ENCODE assay signal across 8 mouse cellular contexts in genomic region chr2:168628787-168629186, GRCm38 (mm10). TPM values are rescaled to one million over a fixed set of nuclear protein-coding genes. Genes with fewer than 3 reads are reported as not detected.
DNase-seq lines count a peak whose midpoint lies in the region; ATAC-seq lines count a peak whose summit lies in the region.

No protein-coding gene starts in this region.

- H3K9ac ChIP-seq in kidney, embryonic 15.5 days, result no peak overlapping the region
- H3K9ac ChIP-seq in limb, embryonic 15.5 days, result no peak overlapping the region
- no peak overlapping the region for H3K9ac ChIP-seq in neural tube, embryonic 11.5 days (ENCODE audit: low read length)
- no peak overlapping the region for H3K9ac ChIP-seq in stomach, embryonic 14.5 days (replicated peaks; ENCODE audit: low read depth, low read length)

- ATAC-seq in kidney, embryonic 15.5 days (replicated peaks; ENCODE audit: low FRiP score), result 0 out of 2 replicates have a peak, but pooled peaks have one; percentile 47
- ATAC-seq in limb, embryonic 15.5 days (ENCODE audit: insufficient number of reproducible peaks, low FRiP score, low TSS enrichment, low read depth), result peak; percentile 74
- no peak for ATAC-seq in neural tube, embryonic 11.5 days (ENCODE audit: insufficient read depth, low FRiP score, low TSS enrichment)
- ATAC-seq in stomach, embryonic 14.5 days (ENCODE audit: insufficient number of reproducible peaks, insufficient read depth, low FRiP score, low read depth), result peak; percentile 66; the same call in 1 of the 2 replicates

- H3K4me2 ChIP-seq in kidney, embryonic 15.5 days, result no peak overlapping the region
- no peak overlapping the region for H3K4me2 ChIP-seq in limb, embryonic 15.5 days
- no peak overlapping the region for H3K4me2 ChIP-seq in neural tube, embryonic 11.5 days (ENCODE audit: low read depth)
- H3K4me2 ChIP-seq in stomach, embryonic 14.5 days (replicated peaks; ENCODE audit: low read depth, low read length), result no peak overlapping the region

- peaks cover 14% of the 10 kb centered on the region; the same call in 1 of the 2 replicates for H3K27me3 ChIP-seq in kidney, embryonic 15.5 days
- peaks cover 8% of the 10 kb centered on the region; the same call in 1 of the 2 replicates for H3K27me3 ChIP-seq in limb, embryonic 15.5 days
- no peaks in the 10 kb centered on the region for H3K27me3 ChIP-seq in neural tube, embryonic 11.5 days (ENCODE audit: control insufficient read depth, insufficient read depth, low read length)
- no peaks in the 10 kb centered on the region for H3K27me3 ChIP-seq in stomach, embryonic 14.5 days (ENCODE audit: control insufficient read depth, insufficient read depth, low read length)

- no peak overlapping the region for H3K27ac ChIP-seq in kidney, embryonic 15.5 days
- H3K27ac ChIP-seq in limb, embryonic 15.5 days, result peak overlapping the region; percentile 60; the same call in 1 of the 2 replicates
- H3K27ac ChIP-seq in neural tube, embryonic 11.5 days (ENCODE audit: low read depth, low read length), result no peak overlapping the region
- H3K27ac ChIP-seq in stomach, embryonic 14.5 days (ENCODE audit: low read length), result no peak overlapping the region

- H3K4me3 ChIP-seq in kidney, embryonic 15.5 days (replicated peaks), result no peak overlapping the region
- no peak overlapping the region for H3K4me3 ChIP-seq in limb, embryonic 15.5 days
- H3K4me3 ChIP-seq in neural tube, embryonic 11.5 days (ENCODE audit: low read depth, low read length), result no peak overlapping the region
- H3K4me3 ChIP-seq in stomach, embryonic 14.5 days (ENCODE audit: low read depth, low read length), result no peak overlapping the region

- no peaks in the 10 kb centered on the region for H3K9me3 ChIP-seq in kidney, embryonic 15.5 days (replicated peaks)
- no peaks in the 10 kb centered on the region for H3K9me3 ChIP-seq in limb, embryonic 15.5 days
- H3K9me3 ChIP-seq in neural tube, embryonic 11.5 days (ENCODE audit: control insufficient read depth, low read length), result no peaks in the 10 kb centered on the region
- H3K9me3 ChIP-seq in stomach, embryonic 14.5 days (ENCODE audit: control insufficient read depth, low read depth, low read length), result 0 out of 2 replicates have a peak, but pooled peaks cover 5% of the 10 kb centered on the region

- DNase-seq in 416B (ENCODE audit: low read depth), result peak; percentile 71
- peak; percentile 42 for DNase-seq in adrenal gland, adult 8-10 months
- peak; percentile 78 for DNase-seq in embryo, embryonic 9.5 days (ENCODE audit: extremely low spot score)
- peak; percentile 80 for DNase-seq in heart, adult 8-10 months (ENCODE audit: low spot score)
- peak; percentile 83 for DNase-seq in neural tube, embryonic 11.5 days (ENCODE audit: low spot score)

- no peaks in the 10 kb centered on the region for H3K36me3 ChIP-seq in kidney, embryonic 15.5 days
- peaks cover 8% of the 10 kb centered on the region; the same call in 1 of the 2 replicates for H3K36me3 ChIP-seq in limb, embryonic 15.5 days
- H3K36me3 ChIP-seq in neural tube, embryonic 11.5 days (ENCODE audit: control insufficient read depth, insufficient read depth, low read length), result no peaks in the 10 kb centered on the region
- H3K36me3 ChIP-seq in stomach, embryonic 14.5 days (ENCODE audit: control insufficient read depth, insufficient read depth, low read length), result no peaks in the 10 kb centered on the region

- WGBS in kidney, embryonic 15.5 days, result 26% methylated on average over 8 of the region's 8 CpGs
- 16% methylated on average over 8 of the region's 8 CpGs for WGBS in limb, embryonic 15.5 days
- WGBS in neural tube, embryonic 11.5 days, result 32% methylated on average over 8 of the region's 8 CpGs
- WGBS in stomach, embryonic 14.5 days, result 27% methylated on average over 8 of the region's 8 CpGs

- peaks cover 22% of the 10 kb centered on the region for H3K4me1 ChIP-seq in kidney, embryonic 15.5 days
- peaks cover 31% of the 10 kb centered on the region for H3K4me1 ChIP-seq in limb, embryonic 15.5 days
- no peaks in the 10 kb centered on the region for H3K4me1 ChIP-seq in neural tube, embryonic 11.5 days (ENCODE audit: control insufficient read depth, insufficient read depth, low read length)
- H3K4me1 ChIP-seq in stomach, embryonic 14.5 days (ENCODE audit: control insufficient read depth, insufficient read depth, low read length), result peaks cover 5% of the 10 kb centered on the region; the same call in 1 of the 2 replicates

RNA-seq across cellular contexts. Expression of gene Nfatc2, which starts 27.3 kb away (rescaled TPM):
- total RNA-seq in adrenal gland, adult 8-10 months (2022), result 10 to 100 TPM in 1 of 4 experiments, 1 to 10 TPM in 3; 3.4 to 11.0 (median 6.3) TPM
- total RNA-seq in heart, adult 8-10 months (2022), result 10 to 100 TPM in 3 of 4 experiments, 1 to 10 TPM in 1; 9.8 to 19.2 (median 16.3) TPM
- 2.5 and 2.6 TPM in 2 replicates for polyA plus RNA-seq in kidney, embryonic 15.5 days (2015; fragmentation: Nextera tagmentation; extraction: Ambion mirVana)
- polyA plus RNA-seq in limb, embryonic 15.5 days (2015; fragmentation: Nextera tagmentation; extraction: Ambion mirVana), result 6.2 and 8.9 TPM in 2 replicates
- polyA plus RNA-seq in neural tube, embryonic 11.5 days (2014; fragmentation: Nextera tagmentation; extraction: Ambion mirVana), result 0.93 and 1.0 TPM in 2 replicates
- 3.0 and 3.5 TPM in 2 replicates for polyA plus RNA-seq in stomach, embryonic 14.5 days (2014; fragmentation: Nextera tagmentation; extraction: Ambion mirVana)
